Mouse (Mus musculus): Measurements from ENCODE around the gene Hoxb7. TPM values are rescaled to one million over a fixed set of nuclear protein-coding genes. Genes with fewer than 3 reads are reported as not detected.

Gene Hoxb7
- polyA plus RNA-seq, 2 experiments: 2.7 to 4.4 TPM

- 0% methylated on average over 1 of the region's 1 CpGs for WGBS
- Histone ChIP-seq H3K27ac (replicated peaks; ENCODE audit: low read depth, low read length) (no peak overlapping the region), H3K27me3 (ENCODE audit: control insufficient read depth, insufficient read depth, low read length) (peaks cover 93% of the 10 kb centered on the region), H3K9ac (ENCODE audit: low read depth, low read length, severe bottlenecking) (no peak overlapping the region), H3K9me3 (ENCODE audit: control insufficient read depth, low read length) (no peaks in the 10 kb centered on the region), H3K4me3 (replicated peaks; ENCODE audit: low read length) (no peak overlapping the region), H3K4me2 (replicated peaks; ENCODE audit: low read depth, low read length, severe bottlenecking) (no peak overlapping the region), H3K36me3 (ENCODE audit: control insufficient read depth, insufficient read depth, low read length) (no peaks in the 10 kb centered on the region), H3K4me1 (ENCODE audit: control insufficient read depth, insufficient read depth, low read length) (peaks cover 12% of the 10 kb centered on the region; the same call in 1 of the 2 replicates)
- ATAC-seq (ENCODE audit: low FRiP score, low read depth): no peak
- TF ChIP-seq POLR2A (IDR thresholded peaks at IDR 0.05; ENCODE audit: borderline replicate concordance, extremely low read depth, insufficient read depth, insufficient read length): no peak
- DNase-seq (ENCODE audit: low spot score): no peak
Measured at GRCm38 (mm10) chr11:96259511-96259910, 26.9 kb upstream of the Hoxb7 start.

GRCm38 (mm10) chr11:96260310-96260970 lies 26.0 kb upstream of the Hoxb7 start:
- Histone ChIP-seq H3K4me1 (ENCODE audit: control insufficient read depth, insufficient read depth, low read length) (0 out of 2 replicates have a peak, but pooled peaks cover 7% of the 10 kb centered on the region), H3K9ac (ENCODE audit: low read depth, low read length, severe bottlenecking) (no peak overlapping the region), H3K9me3 (ENCODE audit: control insufficient read depth, low read length) (no peaks in the 10 kb centered on the region), H3K4me3 (replicated peaks; ENCODE audit: low read length) (no peak overlapping the region), H3K4me2 (replicated peaks; ENCODE audit: low read depth, low read length, severe bottlenecking) (no peak overlapping the region; the same call in 1 of the 2 replicates), H3K36me3 (ENCODE audit: control insufficient read depth, insufficient read depth, low read length) (no peaks in the 10 kb centered on the region), H3K27ac (replicated peaks; ENCODE audit: low read depth, low read length) (no peak overlapping the region), H3K27me3 (ENCODE audit: control insufficient read depth, insufficient read depth, low read length) (peaks cover 96% of the 10 kb centered on the region)
- WGBS: 1% methylated on average over 23 of the region's 23 CpGs
- ATAC-seq (ENCODE audit: low FRiP score, low read depth): 0 out of 2 replicates have a peak, but pooled peaks have one; percentile 9
- no peak for DNase-seq (ENCODE audit: low spot score)
- TF ChIP-seq POLR2A (IDR thresholded peaks at IDR 0.05; ENCODE audit: borderline replicate concordance, extremely low read depth, insufficient read depth, insufficient read length): no peak

GRCm38 (mm10) chr11:96261323-96261890 lies 25.0 kb upstream of the Hoxb7 start:
- TF ChIP-seq POLR2A (IDR thresholded peaks at IDR 0.05; ENCODE audit: borderline replicate concordance, extremely low read depth, insufficient read depth, insufficient read length): no peak
- no peak overlapping the region for H3K9ac ChIP-seq (ENCODE audit: low read depth, low read length, severe bottlenecking)
- ATAC-seq (ENCODE audit: low FRiP score, low read depth) (no peak), DNase-seq (ENCODE audit: low spot score) (peak; percentile 68)
- H3K4me1 ChIP-seq (ENCODE audit: control insufficient read depth, insufficient read depth, low read length): 0 out of 2 replicates have a peak, but pooled peaks cover 7% of the 10 kb centered on the region
- no peaks in the 10 kb centered on the region for H3K36me3 ChIP-seq (ENCODE audit: control insufficient read depth, insufficient read depth, low read length)
- no peak overlapping the region for H3K4me2 ChIP-seq (replicated peaks; ENCODE audit: low read depth, low read length, severe bottlenecking)
- 3% methylated on average over 24 of the region's 24 CpGs for WGBS
- 0 out of 2 replicates have a peak overlapping the region, but pooled peaks have one; percentile 6 for H3K4me3 ChIP-seq (replicated peaks; ENCODE audit: low read length)
- H3K9me3 ChIP-seq (ENCODE audit: control insufficient read depth, low read length): no peaks in the 10 kb centered on the region
- no peak overlapping the region for H3K27ac ChIP-seq (replicated peaks; ENCODE audit: low read depth, low read length)
- peaks cover 96% of the 10 kb centered on the region for H3K27me3 ChIP-seq (ENCODE audit: control insufficient read depth, insufficient read depth, low read length)

GRCm38 (mm10) chr11:96262262-96262830 lies 24.1 kb upstream of the Hoxb7 start:
- 24% methylated on average over 6 of the region's 6 CpGs for WGBS
- no peaks in the 10 kb centered on the region for H3K36me3 ChIP-seq (ENCODE audit: control insufficient read depth, insufficient read depth, low read length)
- peaks cover 97% of the 10 kb centered on the region for H3K27me3 ChIP-seq (ENCODE audit: control insufficient read depth, insufficient read depth, low read length)
- ATAC-seq (ENCODE audit: low FRiP score, low read depth) (no peak), DNase-seq (ENCODE audit: low spot score) (no peak)
- no peak overlapping the region for H3K27ac ChIP-seq (replicated peaks; ENCODE audit: low read depth, low read length)
- H3K4me2 ChIP-seq (replicated peaks; ENCODE audit: low read depth, low read length, severe bottlenecking): no peak overlapping the region
- no peaks in the 10 kb centered on the region for H3K9me3 ChIP-seq (ENCODE audit: control insufficient read depth, low read length)
- H3K4me3 ChIP-seq (replicated peaks; ENCODE audit: low read length): no peak overlapping the region
- no peak overlapping the region for H3K9ac ChIP-seq (ENCODE audit: low read depth, low read length, severe bottlenecking)
- TF ChIP-seq POLR2A (IDR thresholded peaks at IDR 0.05; ENCODE audit: borderline replicate concordance, extremely low read depth, insufficient read depth, insufficient read length): no peak
- H3K4me1 ChIP-seq (ENCODE audit: control insufficient read depth, insufficient read depth, low read length): 0 out of 2 replicates have a peak, but pooled peaks cover 7% of the 10 kb centered on the region

GRCm38 (mm10) chr11:96263636-96264389 lies 22.6 kb upstream of the Hoxb7 start:
- ATAC-seq (ENCODE audit: low FRiP score, low read depth): no peak
- DNase-seq (ENCODE audit: low spot score): no peak
- no peaks in the 10 kb centered on the region for H3K36me3 ChIP-seq (ENCODE audit: control insufficient read depth, insufficient read depth, low read length)
- H3K9me3 ChIP-seq (ENCODE audit: control insufficient read depth, low read length): no peaks in the 10 kb centered on the region
- 0 out of 2 replicates have a peak, but pooled peaks cover 7% of the 10 kb centered on the region for H3K4me1 ChIP-seq (ENCODE audit: control insufficient read depth, insufficient read depth, low read length)
- no peak for TF ChIP-seq POLR2A (IDR thresholded peaks at IDR 0.05; ENCODE audit: borderline replicate concordance, extremely low read depth, insufficient read depth, insufficient read length)
- no peak overlapping the region for H3K27ac ChIP-seq (replicated peaks; ENCODE audit: low read depth, low read length)
- no peak overlapping the region for H3K4me3 ChIP-seq (replicated peaks; ENCODE audit: low read length)
- WGBS: 13% methylated on average over 33 of the region's 33 CpGs
- no peak overlapping the region for H3K4me2 ChIP-seq (replicated peaks; ENCODE audit: low read depth, low read length, severe bottlenecking)
- peaks cover 95% of the 10 kb centered on the region for H3K27me3 ChIP-seq (ENCODE audit: control insufficient read depth, insufficient read depth, low read length)
- H3K9ac ChIP-seq (ENCODE audit: low read depth, low read length, severe bottlenecking): no peak overlapping the region
